20 mouse cellular contexts compared by ENCODE assay signal in the genomic region with DNA sequence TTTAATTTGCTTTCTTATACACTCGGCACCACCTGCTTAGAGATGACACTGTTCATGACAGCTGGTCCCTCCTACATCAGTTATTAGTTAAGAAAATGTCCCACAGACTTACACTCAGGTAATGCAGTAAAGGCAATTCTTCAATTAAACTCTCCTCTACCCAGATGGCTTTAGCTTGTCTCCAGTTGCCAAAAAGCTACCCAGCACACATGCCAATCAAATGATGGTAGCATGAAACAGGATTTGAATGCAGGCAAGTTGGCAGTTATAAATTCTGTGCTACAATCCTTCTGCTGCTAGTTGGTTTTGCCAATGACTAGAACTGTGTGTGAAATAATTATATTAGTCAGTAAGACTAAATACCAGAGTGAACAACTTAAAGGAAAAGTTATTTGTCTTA.
A peak's percentile ranks its signal among the peaks of the same experiment; 100 is the strongest.
DNase-seq lines count a peak whose midpoint lies in the region; ATAC-seq lines count a peak whose summit lies in the region.
"Had no signal": no experiment of that assay in that cellular context is flagged by ENCODE, and none has a peak within 500 bp of the region (broad histone marks: within the 10 kb centered on the region; RNA-seq: fewer than 3 reads in every experiment).

No protein-coding gene starts in this region.

- DNase-seq in layer of hippocampus, adult 11-12 months (ENCODE audit: low spot score) = peak; percentile 26
- DNase-seq in layer of hippocampus, postnatal 25 days (ENCODE audit: extremely low spot score in 1 of 2, low spot score in 1 of 2) = no peak
- peak; percentile 6 to 10 for DNase-seq in layer of hippocampus, adult 8-10 months (ENCODE audit: low spot score in 2 of 2)
- DNase-seq in right cerebral cortex, postnatal 25 days = no peak
- DNase-seq in urinary bladder, adult 18-20 months (ENCODE audit: low spot score in 2 of 2) = no peak
- DNase-seq in left cerebral cortex, adult 18-20 months (ENCODE audit: low spot score in 2 of 2) = no peak
- DNase-seq: adrenal gland, adult 2 months; adrenal gland, postnatal 25 days; cerebellum, adult 11-12 months; cerebellum, adult 9-10 months; cerebellum, postnatal 25 days; gastrocnemius, postnatal 10 days; heart, adult 18-20 months; heart, postnatal 10 days; heart, postnatal 4 days had no signal

- no peaks in the 10 kb centered on the region for H3K36me3 ChIP-seq in forebrain, embryonic 16.5 days (ENCODE audit: control insufficient read depth, insufficient read depth)
- H3K36me3 ChIP-seq: embryonic facial prominence, embryonic 12.5 days; heart, embryonic 10.5 days; hindbrain, embryonic 12.5 days had no signal

- no peaks in the 10 kb centered on the region for H3K27me3 ChIP-seq in forebrain, embryonic 16.5 days (replicated peaks; ENCODE audit: control insufficient read depth, insufficient read depth, low read length)
- H3K27me3 ChIP-seq: embryonic facial prominence, embryonic 12.5 days; hindbrain, embryonic 12.5 days had no signal

- H3K9me3 ChIP-seq in forebrain, embryonic 16.5 days (ENCODE audit: control insufficient read depth, low read length) = no peaks in the 10 kb centered on the region
- H3K9me3 ChIP-seq: embryonic facial prominence, embryonic 12.5 days; heart, embryonic 10.5 days; hindbrain, embryonic 12.5 days had no signal

- peak; percentile 75 for ATAC-seq in forebrain, embryonic 16.5 days
- ATAC-seq: hindbrain, postnatal 0 days had no signal

- no peaks in the 10 kb centered on the region for H3K4me1 ChIP-seq in forebrain, embryonic 16.5 days (replicated peaks; ENCODE audit: control insufficient read depth, insufficient read depth, low read length)
- H3K4me1 ChIP-seq: embryonic facial prominence, embryonic 12.5 days; heart, embryonic 10.5 days; hindbrain, embryonic 12.5 days had no signal

- peak overlapping the region; percentile 67 for H3K27ac ChIP-seq in forebrain, embryonic 16.5 days (ENCODE audit: low read length)
- H3K27ac ChIP-seq: embryonic facial prominence, embryonic 12.5 days; heart, embryonic 10.5 days; hindbrain, embryonic 12.5 days; hindbrain, postnatal 0 days had no signal

- H3K4me3 ChIP-seq in forebrain, embryonic 16.5 days (replicated peaks; ENCODE audit: low read length) = no peak overlapping the region
- H3K4me3 ChIP-seq: embryonic facial prominence, embryonic 12.5 days; heart, embryonic 10.5 days; hindbrain, embryonic 12.5 days had no signal

- no peak overlapping the region for H3K9ac ChIP-seq in forebrain, embryonic 16.5 days (replicated peaks; ENCODE audit: low read depth, low read length)
- H3K9ac ChIP-seq: embryonic facial prominence, embryonic 12.5 days; hindbrain, embryonic 12.5 days had no signal

- no peak overlapping the region for H3K4me2 ChIP-seq in forebrain, embryonic 16.5 days (ENCODE audit: low read length)
- H3K4me2 ChIP-seq: embryonic facial prominence, embryonic 12.5 days; hindbrain, embryonic 12.5 days had no signal

- WGBS in forebrain, embryonic 16.5 days = 74% methylated on average over 1 of the region's 1 CpGs

Comparison
In these comparisons a context has a peak if more than half of its experiments do, and no peak if none do; other contexts are left out.
1. DNase-seq: peak in layer of hippocampus, adult 11-12 months (single experiment) and layer of hippocampus, adult 8-10 months (2 of 2); none in layer of hippocampus, postnatal 25 days (0 of 2), right cerebral cortex, postnatal 25 days (single experiment), urinary bladder, adult 18-20 months (0 of 2) and left cerebral cortex, adult 18-20 months (0 of 2).